Mouse (Mus musculus) gastrocnemius, postnatal 25 days (tissue): ENCODE data around the gene Trp53i11. TPM values are rescaled to one million over a fixed set of nuclear protein-coding genes. Genes with fewer than 3 reads are reported as not detected.

Experiments
- DNase-seq: peaks from one replicate; pipeline ENCODE4 v3.0.0; 2022
- total RNA-seq, 2 experiments: library from RNA; stranded (reverse); gene quantifications; 1 replicate in 1 of 2; 2 replicates in 1 of 2; pipeline ENCODE4 v1.2.3; 2021

Gene Trp53i11
- total RNA-seq, 2 experiments from 2014 or later, result 3.5 to 7.0 TPM

DNA sequence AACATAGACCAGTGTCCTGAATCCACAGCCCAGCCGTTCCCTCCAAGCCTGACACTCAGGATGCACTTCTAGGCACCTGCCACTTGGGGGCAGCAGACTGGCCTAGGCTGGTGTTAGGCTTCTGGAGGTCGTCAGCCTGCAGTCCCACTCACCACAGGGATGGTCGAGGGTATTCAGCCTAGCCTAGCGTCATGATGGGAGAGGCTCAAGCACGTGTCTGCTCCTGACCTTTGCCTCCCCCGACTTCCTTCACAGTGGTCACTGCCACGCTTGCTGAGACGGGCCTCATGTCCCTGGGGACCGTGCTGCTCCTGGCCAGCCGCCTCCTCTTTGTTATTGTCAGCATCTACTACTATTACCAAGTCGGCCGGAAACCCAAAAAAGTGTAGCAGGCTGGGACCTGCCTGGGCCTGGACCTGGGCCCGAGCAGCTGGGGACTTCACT is 12.2 kb downstream of the Trp53i11 start:
- peak; percentile 65 for DNase-seq

DNA sequence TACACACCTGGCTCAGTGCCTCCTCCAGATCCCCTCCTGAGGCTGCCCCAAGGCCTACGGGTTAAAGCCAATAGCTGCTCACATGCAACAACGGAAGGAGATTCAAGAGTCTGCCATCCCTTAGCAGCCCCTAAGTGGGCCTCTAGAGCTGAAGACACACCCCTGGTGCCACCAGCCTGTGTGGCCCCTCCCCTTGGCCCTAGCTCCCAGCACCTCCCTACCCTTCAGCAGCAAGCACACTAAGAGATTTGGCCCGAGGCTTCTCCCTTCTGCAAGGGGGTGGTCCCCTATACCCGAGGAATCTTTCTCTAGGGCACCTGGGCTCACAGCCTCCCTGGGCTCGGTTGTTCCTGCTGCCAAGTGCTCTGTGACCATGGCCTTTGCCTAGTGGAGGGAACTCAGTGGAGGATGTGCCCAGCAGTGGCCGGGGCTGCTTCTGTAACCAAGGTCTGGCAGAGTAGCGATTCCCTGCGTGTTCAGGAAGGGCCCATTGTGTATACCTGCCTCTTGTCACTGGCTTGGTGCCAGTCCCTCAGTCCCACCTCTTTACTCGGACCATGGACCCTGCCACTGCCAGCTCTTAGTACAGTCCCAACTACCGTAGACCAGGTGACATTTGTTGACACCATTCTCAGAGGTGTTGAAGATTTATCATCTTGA is 13.5 kb downstream of the Trp53i11 start:
- no peak for DNase-seq

DNA sequence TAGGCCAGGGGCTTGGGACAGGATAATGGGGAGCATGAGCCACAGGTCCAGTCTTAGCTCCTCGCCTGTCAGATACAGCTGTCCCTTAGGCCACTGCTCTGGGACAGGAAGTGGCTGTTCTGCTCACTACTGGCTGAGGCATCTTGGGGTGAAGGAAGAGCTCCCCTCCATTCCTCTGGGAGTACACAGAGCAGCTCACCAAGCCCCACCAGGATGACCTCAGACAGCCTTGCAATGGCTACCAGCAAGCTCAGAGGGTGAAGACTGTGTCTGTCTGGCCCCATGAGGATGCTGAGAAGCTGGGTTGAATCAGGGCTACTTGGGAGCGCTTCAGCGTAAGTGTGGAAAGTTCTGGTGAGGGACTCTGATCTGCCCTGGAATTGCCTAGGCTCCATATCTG is 14.6 kb downstream of the Trp53i11 start:
- DNase-seq, result no peak

DNA sequence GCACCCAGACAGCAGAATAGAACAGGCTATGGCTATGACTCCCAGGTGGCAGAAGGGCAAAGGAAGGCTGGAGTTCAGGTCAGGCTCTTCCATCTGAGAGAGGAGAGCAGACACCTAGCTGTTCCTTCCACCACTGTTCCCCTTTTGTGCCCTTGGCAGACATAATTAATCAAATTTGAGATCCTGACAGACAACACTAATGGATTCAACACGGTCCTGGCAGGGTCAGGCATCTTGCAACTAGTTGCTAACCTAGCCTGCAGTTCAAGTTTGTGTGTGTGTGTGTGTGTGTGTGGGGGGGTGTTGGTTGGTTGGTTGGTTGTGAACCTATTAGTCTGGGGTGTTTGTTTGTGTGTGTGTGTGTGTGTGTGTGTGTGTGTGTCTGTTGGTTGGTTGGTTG is 15.4 kb downstream of the Trp53i11 start:
- no peak for DNase-seq

DNA sequence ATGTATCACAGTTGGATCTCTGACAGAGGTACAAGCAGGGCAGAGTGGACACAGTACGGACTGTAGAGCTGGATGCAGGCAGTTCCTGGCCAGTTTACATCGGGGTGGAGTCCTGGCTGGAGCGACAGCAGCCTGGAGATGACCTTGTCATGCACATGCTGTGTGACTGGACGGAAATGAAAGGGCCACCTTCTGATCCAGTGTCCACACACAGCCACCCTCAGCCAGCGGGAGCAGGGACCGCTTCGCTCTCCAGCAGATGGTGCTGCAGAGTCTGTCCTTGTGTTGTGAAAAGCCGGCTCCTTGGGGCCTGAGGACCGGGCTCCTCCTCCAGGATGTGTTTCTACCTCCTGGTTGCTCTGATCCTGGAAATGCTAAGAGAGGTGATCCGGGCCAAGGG is 16.3 kb downstream of the Trp53i11 start:
- no peak for DNase-seq

DNA sequence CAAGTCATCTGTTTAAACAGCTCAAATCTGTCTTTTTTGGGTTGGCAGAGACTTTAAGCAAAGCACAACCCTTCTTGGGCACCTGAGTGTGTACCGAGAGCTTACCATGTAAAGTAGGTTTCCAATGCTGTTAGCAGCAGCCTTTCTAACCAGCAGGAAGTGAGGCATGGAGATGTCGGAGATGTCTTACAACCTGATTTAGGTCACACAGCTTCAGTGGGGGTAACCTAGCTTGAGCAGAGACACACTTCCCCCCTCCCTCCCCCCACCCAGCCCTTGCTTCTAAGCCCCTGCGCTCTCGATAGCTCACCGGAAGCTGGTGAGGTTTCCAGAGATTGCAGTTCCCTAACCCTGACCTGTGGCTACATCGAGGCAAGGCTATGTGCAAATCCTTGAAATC is 17.2 kb downstream of the Trp53i11 start:
- DNase-seq, result no peak

DNA sequence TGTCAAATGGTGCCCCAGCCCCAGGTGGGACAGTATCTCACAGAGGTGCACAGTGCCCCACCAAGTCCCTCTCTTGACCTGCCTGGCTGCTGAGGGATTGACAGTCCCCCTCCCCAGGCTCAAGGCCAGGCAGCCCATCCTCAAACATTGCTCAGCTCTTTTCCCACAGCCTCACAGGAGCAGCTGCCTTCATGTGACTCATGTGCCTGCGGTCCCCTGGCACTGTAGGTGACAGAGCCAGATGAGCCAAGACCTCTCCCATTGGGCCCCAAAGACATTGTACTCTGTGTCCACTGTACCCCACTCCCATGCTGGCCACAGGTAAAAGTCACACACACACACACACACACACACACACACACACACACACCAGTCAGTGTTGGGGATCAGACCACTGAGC is 18.8 kb downstream of the Trp53i11 start:
- no peak for DNase-seq

DNA sequence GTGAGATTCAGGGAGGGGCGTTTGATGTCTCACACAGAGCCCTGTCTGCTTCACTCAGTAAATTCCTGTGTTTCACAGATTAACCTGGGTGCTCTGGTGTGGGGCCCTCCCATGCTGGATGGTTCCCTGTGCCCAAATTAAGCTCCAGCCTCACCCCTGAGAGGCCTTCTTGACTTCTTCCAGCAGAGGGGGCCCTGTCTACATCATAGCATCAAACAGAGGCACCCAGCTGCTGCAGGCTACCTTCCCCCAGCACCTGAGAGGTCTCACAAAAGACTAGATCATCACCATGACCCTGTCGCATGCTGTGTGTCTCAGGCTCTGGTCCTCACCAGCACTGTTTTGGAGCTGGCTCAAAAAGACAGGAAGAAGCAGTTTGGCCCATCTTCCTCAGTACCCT is 25.0 kb downstream of the Trp53i11 start:
- no peak for DNase-seq

DNA sequence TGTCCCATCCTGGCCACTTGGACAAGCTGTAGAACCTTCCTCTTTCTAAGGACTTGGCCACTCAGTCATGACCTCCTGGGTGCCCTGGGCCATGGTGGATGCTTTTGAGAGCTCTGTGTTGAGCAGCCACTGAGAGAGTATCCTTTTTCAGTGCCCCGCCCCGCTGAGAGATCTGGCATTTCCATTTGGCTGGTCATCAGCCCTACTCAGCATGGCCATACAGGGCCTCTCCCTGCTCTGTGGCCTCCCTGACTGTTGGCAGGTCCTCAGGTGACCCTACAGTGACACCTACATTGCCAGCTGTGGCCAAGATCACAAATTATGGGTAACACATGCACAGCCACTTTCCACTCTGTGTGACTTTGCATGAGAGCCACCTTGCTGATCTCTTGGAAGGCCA is 25.5 kb downstream of the Trp53i11 start:
- peak; percentile 56 for DNase-seq

DNA sequence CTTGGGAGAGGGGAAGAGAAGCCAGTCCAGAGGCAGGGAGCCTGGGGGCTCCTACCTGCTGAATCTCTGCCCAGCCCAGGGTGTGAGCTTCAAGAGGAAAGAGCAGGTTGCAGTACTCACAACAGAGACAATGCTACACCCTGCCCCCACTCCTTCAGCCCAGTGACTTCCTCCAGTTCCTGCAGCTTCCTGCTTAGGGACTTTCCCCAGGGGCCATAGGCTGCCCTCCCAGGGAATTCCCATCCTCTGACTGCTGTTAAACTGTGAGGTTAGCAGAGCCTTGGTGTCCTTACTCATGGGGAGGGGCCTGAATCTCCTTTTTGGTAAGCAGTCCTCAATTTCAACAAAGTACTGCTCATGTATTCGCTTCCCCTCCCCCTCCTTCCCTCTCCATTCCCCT is 26.8 kb downstream of the Trp53i11 start:
- DNase-seq, result no peak

DNA sequence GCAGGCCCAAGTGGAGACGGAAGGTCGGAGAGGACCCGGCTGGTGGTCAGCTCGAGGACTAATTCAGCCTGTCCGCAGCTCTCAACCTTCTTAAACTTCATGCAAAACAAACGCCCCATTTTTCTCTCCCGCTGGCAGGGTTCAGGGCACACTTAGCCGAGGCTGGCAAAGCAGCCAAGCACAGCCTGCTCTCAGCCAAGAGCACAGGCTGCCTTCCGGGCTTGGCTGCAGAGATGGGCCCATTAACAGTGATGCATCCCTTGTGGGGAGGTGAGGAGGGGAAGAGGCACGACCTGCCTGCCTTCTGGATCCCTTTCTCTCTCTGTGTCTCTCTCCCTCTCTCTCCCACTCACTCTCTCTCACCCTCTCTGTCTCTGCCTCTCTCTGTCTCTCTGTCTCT is 28.4 kb downstream of the Trp53i11 start:
- DNase-seq, result no peak

DNA sequence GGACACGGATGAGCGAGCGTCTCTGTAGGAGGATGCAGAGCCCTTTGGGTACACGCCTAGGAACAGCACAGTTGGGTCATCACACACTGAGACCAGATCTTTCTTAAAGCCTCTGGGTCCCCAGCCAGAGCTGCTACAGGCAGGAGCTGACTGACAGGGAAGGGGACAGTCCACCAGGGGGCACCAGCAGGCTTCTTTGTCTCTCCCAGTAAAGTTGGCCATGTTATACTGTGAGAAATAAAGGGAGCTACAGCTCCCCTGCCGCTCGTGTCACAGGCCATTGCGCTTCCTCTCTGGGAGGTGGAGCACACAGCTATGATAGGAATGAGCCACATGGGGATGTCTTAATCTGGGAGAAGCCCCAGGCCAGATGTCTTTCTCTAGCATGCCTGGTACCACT is 29.7 kb downstream of the Trp53i11 start:
- DNase-seq, result peak; percentile 72

DNA sequence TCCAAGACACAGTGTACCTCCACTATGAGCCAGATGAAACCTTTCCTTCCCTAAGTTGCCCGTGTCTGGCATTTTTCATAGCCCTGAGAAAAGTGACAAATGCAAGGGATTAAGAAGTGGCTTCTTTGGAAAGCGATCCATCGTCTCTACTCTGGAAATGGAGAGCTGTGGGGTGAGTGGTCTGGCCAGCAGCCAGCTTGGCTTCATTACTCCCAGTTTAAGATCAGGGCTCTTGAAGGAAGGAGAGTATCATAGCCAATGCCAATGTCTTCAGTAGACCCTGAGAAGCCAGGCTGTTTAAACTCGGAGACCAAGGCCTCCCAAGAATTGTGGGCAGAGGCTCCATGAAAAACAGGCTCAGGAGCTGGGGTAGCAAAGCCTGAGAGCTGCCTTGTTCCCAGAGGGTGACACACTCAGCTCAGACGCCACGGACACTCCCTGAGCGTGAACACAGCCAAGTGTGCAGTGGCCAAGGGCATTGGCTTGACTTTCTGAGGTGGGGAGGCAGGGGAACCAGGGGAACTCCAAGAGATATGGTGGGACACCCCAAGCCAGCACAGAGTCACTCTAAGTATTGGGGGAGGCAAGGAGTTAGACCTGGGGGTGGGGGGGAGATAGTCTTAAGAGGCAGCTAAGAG is 31.1 kb downstream of the Trp53i11 start:
- no peak for DNase-seq

DNA sequence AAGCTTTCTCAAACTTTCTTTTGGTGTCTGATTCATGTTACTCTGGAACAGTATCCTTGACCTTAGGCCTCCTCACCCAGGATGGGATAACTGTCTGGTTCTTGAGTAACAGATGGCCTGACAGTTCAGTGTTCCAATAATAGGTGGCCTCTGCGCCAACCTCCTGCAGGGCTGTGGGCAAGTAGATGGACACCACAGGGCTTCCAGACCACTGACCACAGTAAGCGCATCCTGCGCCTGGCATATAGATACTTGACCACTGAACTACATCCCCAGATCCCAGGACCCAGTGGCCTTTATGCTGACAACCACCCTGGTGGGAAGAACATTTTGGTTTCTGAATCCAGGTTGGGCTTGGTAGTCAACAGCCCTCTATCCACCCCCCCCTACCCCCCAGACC is 32.2 kb downstream of the Trp53i11 start:
- DNase-seq, result no peak

DNA sequence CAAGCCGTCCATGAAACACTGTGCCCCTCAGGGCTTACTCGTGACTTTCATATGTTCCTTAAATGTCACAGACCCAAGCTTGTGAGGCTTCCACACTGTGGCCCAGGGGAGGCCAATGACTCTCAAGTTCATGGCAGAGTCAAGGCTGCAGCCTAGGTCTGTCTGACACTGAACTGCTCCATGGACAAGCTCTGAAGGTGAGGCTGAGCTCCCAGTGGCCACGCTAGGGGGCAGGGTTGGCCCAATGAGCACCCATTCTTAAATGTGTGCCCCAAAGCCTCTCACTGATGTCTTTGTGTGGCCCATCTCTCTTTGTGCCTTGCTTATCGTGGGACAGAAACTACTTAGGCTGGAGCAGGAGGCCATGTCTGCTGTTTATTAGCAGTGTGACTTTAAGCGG is 33.1 kb downstream of the Trp53i11 start:
- no peak for DNase-seq

DNA sequence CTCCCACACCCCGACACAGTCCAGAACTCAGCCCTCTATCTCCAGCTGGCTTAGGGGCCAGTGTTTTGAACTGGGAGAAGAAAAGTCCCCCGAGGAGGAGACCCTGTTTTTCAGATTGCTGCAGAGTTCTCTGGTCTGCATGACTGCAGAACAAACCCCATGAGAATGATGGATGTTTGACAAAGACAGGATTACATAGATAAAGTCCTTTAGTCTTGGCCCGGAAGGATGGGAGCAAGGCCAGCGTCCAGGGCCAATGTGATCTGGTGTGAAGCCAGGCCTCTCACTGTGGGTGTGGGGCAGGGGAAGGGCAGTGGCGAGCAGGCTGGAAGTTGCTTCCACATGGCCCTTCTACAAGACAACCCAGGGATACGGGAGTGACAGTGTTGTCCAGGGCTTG is 36.1 kb downstream of the Trp53i11 start:
- no peak for DNase-seq

DNA sequence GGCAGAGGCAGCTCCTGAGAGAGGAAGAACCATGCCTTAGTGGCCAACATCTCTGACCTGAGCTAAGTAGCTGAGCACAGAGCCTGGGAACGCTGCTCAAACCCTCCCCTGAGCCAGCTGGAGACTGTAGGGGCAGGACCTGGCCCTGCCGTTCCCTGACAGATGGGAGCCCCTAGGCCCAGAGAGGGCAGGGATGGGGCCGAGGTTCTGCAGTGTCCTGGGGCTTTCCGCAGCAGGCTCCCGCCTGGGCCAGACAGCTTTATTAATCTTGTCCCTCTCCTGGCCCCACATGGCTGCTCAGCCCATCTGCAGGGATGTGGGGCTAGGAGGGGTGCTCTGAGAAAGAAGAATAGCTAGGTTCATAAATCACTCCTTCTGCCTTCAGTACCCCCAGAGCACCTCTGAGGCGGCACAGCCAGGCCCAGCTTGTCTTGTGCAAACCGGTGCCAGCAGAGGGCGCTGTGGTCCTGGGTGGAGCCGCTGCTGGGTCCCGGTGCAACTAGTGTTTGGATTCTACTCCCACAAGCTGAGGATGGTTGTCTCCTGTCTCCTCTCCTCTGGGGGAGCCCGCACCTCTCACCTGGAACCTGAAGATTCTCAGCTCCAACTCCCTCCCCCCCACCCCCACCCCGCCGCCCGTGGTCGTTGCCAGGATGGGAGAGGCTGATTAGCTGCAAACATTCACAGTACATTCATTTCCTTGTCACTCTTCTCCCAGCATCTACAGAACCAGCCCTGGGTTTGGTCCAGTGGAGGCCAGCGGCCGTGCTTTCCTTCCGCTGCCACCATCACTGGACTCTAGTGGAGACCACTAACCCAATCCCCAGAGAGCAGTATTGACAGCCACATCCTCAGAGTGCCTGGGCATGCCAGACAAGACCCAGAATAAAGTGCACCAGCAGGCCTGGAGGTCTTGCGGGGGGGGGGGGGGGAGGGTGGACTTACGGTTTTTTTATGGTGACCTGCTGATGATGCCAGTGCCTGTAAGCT is 39.6 kb downstream of the Trp53i11 start:
- DNase-seq, result peak; percentile 60

DNA sequence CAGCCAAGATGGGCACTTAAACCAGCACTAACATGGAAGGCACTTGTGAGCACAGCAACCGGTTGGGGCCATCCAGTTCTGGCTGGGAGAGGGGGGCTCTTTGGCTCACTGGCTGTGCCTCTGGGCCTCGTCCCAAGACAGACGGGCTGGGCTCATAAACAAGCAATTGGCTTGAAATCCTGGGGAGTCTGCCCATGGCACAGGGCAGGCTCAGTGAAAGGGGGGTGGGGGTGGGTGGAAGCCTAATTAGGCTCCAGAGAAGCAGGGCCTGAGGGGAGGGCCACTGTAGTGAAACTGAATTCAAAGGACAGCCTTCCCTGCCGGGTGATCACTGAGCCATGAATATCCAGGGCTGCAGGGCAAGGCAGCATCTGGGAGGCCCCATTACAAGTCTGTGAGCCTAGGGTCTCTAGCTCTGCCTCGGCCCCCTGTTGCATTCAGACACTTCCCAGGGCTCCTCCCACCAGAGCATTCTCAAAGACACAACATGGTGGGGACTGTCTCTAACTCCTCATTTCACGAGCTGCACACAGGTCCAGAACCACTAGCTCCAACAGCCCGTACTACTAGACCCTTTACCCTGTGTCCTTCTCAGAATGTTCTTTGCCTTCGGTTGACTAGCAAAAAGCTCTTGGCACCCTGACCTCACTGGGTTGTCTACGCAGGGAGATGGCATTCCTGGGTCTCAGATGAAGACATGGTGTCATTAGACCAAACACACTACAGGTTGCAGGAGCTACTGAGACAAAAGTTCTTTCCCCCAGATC is 40.5 kb downstream of the Trp53i11 start:
- no peak for DNase-seq

DNA sequence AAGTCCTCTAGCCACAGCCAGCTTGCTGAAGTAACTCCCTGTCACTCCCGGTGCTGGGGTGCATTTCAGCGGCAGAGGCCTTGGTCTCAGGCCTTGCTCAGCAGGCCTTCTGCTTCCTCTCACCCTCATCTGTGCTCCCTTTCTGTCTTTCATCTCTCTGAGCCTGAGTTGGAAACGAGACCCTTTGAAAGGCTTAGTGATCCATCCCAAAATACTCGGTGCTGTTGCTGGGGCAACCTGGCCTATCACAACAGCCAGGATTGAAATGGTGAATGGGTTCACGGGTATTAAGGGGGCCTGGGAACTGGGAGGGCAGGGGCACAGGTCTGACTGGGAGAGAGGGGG is 41.1 kb downstream of the Trp53i11 start:
- no peak for DNase-seq

DNA sequence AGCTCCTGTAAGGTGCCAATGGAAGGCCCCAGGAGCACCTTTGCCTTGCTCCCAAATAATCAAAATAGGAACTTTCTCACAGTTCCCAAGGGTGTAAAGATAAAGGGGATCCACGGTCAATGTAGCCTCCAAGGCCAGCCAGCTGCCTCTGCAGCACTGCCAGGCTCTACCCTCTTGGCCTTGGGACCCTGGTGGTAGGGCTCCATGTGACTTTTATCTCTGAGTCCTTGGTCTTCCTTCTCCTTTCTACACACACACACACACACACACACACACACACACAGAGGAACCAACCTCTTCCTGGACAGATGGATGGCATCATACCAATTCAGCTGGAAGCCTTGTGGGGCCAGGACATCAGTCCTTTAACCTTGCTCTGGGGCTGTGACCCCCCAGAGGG is 44.8 kb downstream of the Trp53i11 start:
- DNase-seq, result no peak

DNA sequence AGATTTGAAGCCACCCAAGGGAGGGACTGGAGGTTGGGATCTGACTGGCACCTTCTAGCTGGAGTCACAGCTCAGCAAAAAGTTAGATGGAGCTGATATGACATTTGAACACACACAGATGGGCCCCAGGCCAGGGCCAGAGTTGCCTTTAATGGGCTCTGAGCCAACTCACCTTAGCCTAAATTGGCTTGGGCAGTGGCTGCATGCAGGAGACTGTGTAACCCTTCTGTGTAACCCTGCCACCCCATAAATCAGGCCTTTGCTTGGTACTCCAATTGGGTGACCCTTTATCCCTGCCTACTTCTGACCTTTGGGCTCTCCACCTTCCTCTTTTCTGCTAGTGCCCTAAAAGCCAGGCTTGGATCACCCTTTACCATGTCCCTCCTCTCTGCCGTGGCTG is 49.7 kb downstream of the Trp53i11 start:
- no peak for DNase-seq

DNA sequence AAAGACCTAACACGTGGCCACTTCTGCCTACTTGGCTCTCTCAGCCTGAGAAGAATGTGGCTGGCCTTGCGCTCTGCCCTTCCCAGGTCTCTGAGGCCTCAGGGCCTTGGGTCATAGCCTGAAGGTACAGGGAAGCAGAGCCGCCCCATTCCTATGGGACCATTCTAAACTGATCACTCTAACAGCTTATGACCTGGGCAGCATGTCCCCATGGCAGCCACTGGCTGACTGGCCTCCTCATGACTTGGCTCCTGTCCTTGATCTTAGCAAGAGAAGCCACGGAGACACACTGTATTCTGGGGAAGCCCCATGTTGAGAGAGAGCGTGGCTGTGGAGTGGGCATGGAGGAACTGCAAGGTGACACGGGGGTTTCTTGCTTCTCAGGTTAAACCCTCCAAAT is 51.5 kb downstream of the Trp53i11 start:
- no peak for DNase-seq
